Mouse (Mus musculus) gastrocnemius, postnatal 36 days (tissue): Measurements from ENCODE around the gene Zbtb40. TPM values are rescaled to one million over a fixed set of nuclear protein-coding genes. Genes with fewer than 3 reads are reported as not detected.

Experiments
- DNase-seq, 2 experiments: peaks; one replicate each; pipeline ENCODE4 v3.0.0; 2022
- intact Hi-C: fragments of 180-260 bp; cut with DNase I; formaldehyde crosslinking; loops from one replicate; pipeline ENCODE4 v1.15.1; 2025
- total RNA-seq, 2 experiments: library from RNA; stranded (reverse); gene quantifications; 2 replicates each; pipeline ENCODE4 v1.2.3; 2021

Gene Zbtb40
- total RNA-seq, 2 experiments from 2014 or later, result 6.5 to 7.3 TPM

DNA sequence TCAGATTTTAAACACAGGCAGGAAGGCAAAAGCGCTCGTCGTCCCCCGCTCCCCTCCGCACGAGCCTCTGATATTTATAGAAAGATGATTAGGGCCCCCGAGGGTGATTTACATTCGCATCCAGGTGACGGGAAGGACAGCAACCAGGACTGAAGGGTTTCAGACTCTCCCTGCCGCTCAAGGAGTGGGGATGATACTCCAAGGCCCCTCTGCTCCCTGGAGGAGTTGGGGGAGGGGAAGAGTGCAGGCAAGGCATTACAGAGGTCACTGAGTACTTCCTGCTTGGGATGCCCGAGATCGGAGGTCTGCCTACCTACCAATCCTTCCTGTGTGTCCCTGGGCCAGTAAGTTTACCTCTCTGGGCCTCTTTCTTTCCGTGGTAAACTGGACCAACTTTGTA is 105.4 kb downstream of the Zbtb40 start:
- intact Hi-C loops, result no loop called here
- no peak for DNase-seq

DNA sequence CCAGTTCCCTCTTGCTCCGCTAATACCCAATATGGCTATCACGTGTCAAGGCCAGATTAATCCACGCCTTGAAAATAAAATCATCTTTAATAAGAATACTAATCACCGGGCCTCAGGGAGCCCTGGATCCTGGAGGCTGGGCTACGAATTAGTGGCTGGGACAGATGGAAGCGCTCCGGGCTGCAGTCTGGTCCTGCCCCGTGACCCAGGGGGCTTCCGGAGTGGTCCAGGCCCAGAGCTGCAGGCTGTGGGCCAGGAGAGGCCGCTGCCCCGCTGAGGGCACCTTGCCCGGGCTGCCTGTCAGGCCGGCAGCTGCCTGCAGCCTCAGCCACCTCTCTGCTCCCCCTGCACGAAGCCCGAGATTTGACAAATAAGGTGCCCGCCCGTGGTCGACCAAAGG is 105.8 kb downstream of the Zbtb40 start:
- no peak for DNase-seq
- intact Hi-C loops, result no loop called here

DNA sequence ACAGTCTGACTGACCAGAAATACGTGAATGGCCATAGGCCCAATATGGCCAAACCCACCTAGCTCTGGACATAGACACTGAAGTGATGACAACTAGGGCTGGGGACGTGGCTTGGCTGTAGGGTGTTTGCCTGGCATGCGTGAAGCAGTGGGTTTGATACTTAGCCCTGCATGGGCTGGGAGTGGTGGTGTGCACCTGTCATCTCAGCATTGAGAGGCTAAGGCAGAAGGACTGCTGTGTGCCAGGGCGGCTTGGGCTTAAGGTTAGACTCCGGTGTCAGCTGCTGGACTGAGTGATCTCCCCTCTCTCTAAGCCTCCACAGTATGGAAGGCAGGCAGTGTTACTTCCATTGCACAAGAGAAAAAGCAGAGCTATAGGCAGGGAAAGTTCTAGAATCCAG is 110.7 kb downstream of the Zbtb40 start:
- intact Hi-C loops, result no loop called here

DNA sequence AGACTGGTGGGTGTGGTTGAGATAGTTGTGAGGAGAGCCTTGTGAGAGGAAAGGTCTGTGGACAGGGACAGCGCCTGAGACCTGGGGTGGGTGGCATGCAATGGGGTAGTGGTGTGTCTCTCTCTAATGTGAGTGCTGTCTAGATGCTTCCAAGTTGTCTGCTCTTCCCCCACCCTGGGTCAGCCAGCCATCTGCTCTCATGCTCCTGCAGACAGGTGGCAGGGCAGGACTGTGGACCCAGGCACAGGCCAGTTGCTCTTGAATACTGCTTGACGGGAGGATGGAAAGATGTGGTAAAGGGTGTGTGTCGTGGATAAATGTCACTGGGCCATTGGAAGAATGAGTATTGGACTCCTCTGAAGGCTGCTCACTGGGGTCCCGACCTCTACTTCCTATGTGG is 111.3 kb downstream of the Zbtb40 start:
- intact Hi-C loops, result no loop called here
- no peak for DNase-seq

More for the DNA sequence above, 110.7 kb downstream of the Zbtb40 start:
- DNase-seq, result no peak

DNA sequence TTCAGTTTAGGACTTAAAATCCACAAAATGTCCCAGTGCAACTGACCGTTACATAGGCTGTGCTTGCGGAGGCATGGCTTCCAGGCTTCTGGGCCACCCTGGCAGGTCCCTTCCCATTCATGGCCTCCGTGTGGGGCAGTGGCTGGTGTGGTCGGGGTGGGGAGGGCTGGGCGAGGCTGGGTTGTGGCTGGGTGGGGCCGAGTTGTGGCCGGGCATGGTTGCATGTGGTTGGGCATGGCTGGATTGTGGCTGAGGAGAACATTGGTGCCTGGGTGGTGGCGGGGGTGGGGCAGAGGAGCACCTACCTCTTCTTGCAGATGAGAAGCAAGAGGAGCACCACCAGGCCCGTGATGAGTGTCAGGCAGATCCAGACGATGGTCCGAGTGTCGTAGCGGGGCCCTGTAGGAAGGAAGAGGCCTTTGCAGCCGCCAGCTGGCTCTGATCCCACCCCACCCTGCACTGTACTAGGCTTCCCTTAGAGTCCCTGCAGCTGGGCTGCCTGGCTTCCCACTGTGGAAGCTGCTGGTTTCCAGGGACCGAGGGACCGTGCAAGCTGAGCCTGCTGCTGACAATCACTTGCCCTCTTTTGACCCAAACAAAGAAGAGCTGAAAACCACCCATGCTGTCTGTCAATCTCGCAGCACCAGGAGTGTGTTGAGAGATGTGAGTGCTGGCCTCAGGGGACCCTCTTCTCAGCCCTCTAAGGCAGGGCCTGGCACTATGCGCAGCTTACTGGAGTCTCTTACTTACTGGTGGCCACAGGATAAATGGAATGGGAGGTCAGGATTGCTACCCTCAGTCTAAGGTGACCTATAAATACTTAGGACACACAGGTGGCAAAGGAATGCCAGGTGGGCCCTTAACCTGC is 113.6 kb downstream of the Zbtb40 start:
- no peak for DNase-seq
- intact Hi-C loops, result no loop called here

DNA sequence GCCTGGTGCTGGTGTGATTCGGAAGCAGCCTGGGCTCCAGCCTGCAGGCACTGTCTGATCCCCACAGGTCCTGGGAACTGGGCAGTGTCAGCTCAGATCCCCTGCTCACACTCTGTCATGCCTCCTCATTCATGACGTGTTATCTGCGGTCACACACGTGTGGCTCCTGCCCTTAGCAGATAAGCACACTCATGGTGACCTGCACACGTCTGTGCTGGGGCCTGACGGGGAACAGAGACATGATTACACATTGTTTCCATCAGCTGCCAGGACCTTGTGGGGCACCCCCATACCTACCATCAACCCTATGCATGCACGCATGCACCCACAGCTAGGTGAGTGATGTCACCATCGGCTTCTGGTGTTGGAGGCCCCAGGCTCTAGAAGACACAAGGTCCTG is 118.1 kb downstream of the Zbtb40 start:
- no peak for DNase-seq
- intact Hi-C loops, result no loop called here

Other genes starting within 250 kb of the Zbtb40 start
- gene Ephb2, start 212.8 kb downstream of the Zbtb40 start, total RNA-seq, result under 1 TPM; 0.87 to 0.94 TPM
- gene C1qb, start 162.6 kb downstream of the Zbtb40 start, total RNA-seq, result 10 to 100 TPM in 1 of 2 experiments, 1 to 10 TPM in 1; 9.9 to 13.7 TPM
- 10 to 100 TPM in 1 of 2 experiments, 1 to 10 TPM in 1; 7.8 to 12.1 TPM for gene C1qc, start 155.7 kb downstream of the Zbtb40 start, total RNA-seq
- gene C1qa, start 150.0 kb downstream of the Zbtb40 start, total RNA-seq, result 10 to 100 TPM in 1 of 2 experiments, 1 to 10 TPM in 1; 8.9 to 13.5 TPM
- not detected for gene Epha8, start 92.0 kb downstream of the Zbtb40 start, total RNA-seq
- 1 to 10 TPM; 5.7 to 9.8 TPM for gene Wnt4, start 228.7 kb upstream of the Zbtb40 start, total RNA-seq